Comparison of ENCODE assay signal across 9 mouse cellular contexts in genomic region chr11:88070392-88070791, GRCm38 (mm10). TPM values are rescaled to one million over a fixed set of nuclear protein-coding genes. Genes with fewer than 3 reads are reported as not detected.
DNase-seq lines count a peak whose midpoint lies in the region; ATAC-seq lines count a peak whose summit lies in the region.
"Had no signal": no experiment of that assay in that cellular context is flagged by ENCODE, and none has a peak within 500 bp of the region (broad histone marks: within the 10 kb centered on the region; RNA-seq: fewer than 3 reads in every experiment).

No protein-coding gene starts in this region.

- H3K4me1 ChIP-seq in neural tube, embryonic 11.5 days (ENCODE audit: control insufficient read depth, insufficient read depth, low read length), result peaks cover 31% of the 10 kb centered on the region
- peaks cover 29% of the 10 kb centered on the region for H3K4me1 ChIP-seq in heart, embryonic 16.5 days (ENCODE audit: control insufficient read depth, insufficient read depth, low read length)
- peaks cover 42% of the 10 kb centered on the region for H3K4me1 ChIP-seq in liver, embryonic 15.5 days (replicated peaks)

- no peak for ATAC-seq in neural tube, embryonic 11.5 days (ENCODE audit: insufficient read depth, low FRiP score, low TSS enrichment)
- no peak for ATAC-seq in heart, embryonic 16.5 days (replicated peaks; ENCODE audit: extremely low read depth, insufficient read depth, low FRiP score)
- no peak for ATAC-seq in liver, embryonic 15.5 days (ENCODE audit: insufficient read depth)
- ATAC-seq: activated CD4-positive, CD25-positive, alpha-beta regulatory T cell, adult 4 months had no signal

- peak overlapping the region; percentile 53 for H3K9ac ChIP-seq in neural tube, embryonic 11.5 days (ENCODE audit: low read length)
- peak overlapping the region; percentile 43; the same call in 1 of the 2 replicates for H3K9ac ChIP-seq in heart, embryonic 16.5 days (ENCODE audit: low read length)
- no peak overlapping the region; the same call in 1 of the 2 replicates for H3K9ac ChIP-seq in liver, embryonic 15.5 days

- peak overlapping the region; percentile 96 for H3K4me3 ChIP-seq in neural tube, embryonic 11.5 days (ENCODE audit: low read depth, low read length)
- peak overlapping the region; percentile 28 for H3K4me3 ChIP-seq in heart, embryonic 16.5 days (ENCODE audit: low read length)
- H3K4me3 ChIP-seq in liver, embryonic 15.5 days (replicated peaks), result peak overlapping the region; percentile 96; the same call in 1 of the 2 replicates

- peaks cover 7% of the 10 kb centered on the region for H3K36me3 ChIP-seq in neural tube, embryonic 11.5 days (ENCODE audit: control insufficient read depth, insufficient read depth, low read length)
- H3K36me3 ChIP-seq in heart, embryonic 16.5 days (ENCODE audit: control insufficient read depth, insufficient read depth), result peaks cover 4% of the 10 kb centered on the region
- peaks cover 22% of the 10 kb centered on the region for H3K36me3 ChIP-seq in liver, embryonic 15.5 days (replicated peaks)

- no peaks in the 10 kb centered on the region for H3K27me3 ChIP-seq in neural tube, embryonic 11.5 days (ENCODE audit: control insufficient read depth, insufficient read depth, low read length)
- no peaks in the 10 kb centered on the region for H3K27me3 ChIP-seq in heart, embryonic 16.5 days (ENCODE audit: control insufficient read depth, insufficient read depth, low read length)
- no peaks in the 10 kb centered on the region for H3K27me3 ChIP-seq in liver, embryonic 15.5 days

- peak overlapping the region; percentile 80 for H3K4me2 ChIP-seq in neural tube, embryonic 11.5 days (ENCODE audit: low read depth)
- H3K4me2 ChIP-seq in heart, embryonic 16.5 days (ENCODE audit: low read depth, low read length), result peak overlapping the region; percentile 95
- H3K4me2 ChIP-seq in liver, embryonic 15.5 days, result peak overlapping the region; percentile 97

- H3K9me3 ChIP-seq in neural tube, embryonic 11.5 days (ENCODE audit: control insufficient read depth, low read length), result no peaks in the 10 kb centered on the region
- H3K9me3 ChIP-seq in heart, embryonic 16.5 days (replicated peaks; ENCODE audit: control insufficient read depth, low read length), result no peaks in the 10 kb centered on the region
- no peaks in the 10 kb centered on the region for H3K9me3 ChIP-seq in liver, embryonic 15.5 days (replicated peaks)

- WGBS in neural tube, embryonic 11.5 days, result 30% methylated on average over 4 of the region's 4 CpGs
- WGBS in heart, embryonic 16.5 days, result 28% methylated on average over 4 of the region's 4 CpGs
- 48% methylated on average over 4 of the region's 4 CpGs for WGBS in liver, embryonic 15.5 days (ENCODE audit: insufficient replicate concordance)

- H3K27ac ChIP-seq in neural tube, embryonic 11.5 days (ENCODE audit: low read depth, low read length), result no peak overlapping the region
- H3K27ac ChIP-seq in heart, embryonic 16.5 days (ENCODE audit: low read length), result no peak overlapping the region
- H3K27ac ChIP-seq in liver, embryonic 15.5 days (replicated peaks), result no peak overlapping the region

- DNase-seq in neural tube, embryonic 11.5 days (ENCODE audit: low spot score), result no peak
- no peak for DNase-seq in neural tube, embryonic 10.5 days (ENCODE audit: extremely low spot score, low spot score)
- no peak for DNase-seq in urinary bladder, postnatal 4 days (ENCODE audit: low spot score in 2 of 2)
- no peak for DNase-seq in frontal cortex, postnatal 36 days (ENCODE audit: low spot score in 2 of 2)
- DNase-seq in cerebellum, postnatal 10 days, result no peak
- DNase-seq: lung, postnatal 14 days had no signal

RNA-seq across cellular contexts. Expression of gene Vezf1, which starts 2.3 kb away (rescaled TPM):
- 76.2 and 78.4 TPM in 2 replicates for polyA plus RNA-seq in neural tube, embryonic 11.5 days (2014; fragmentation: Nextera tagmentation; extraction: Ambion mirVana)
- 22.3 and 24.3 TPM in 2 replicates for polyA plus RNA-seq in heart, embryonic 16.5 days (2015; fragmentation: Nextera tagmentation; extraction: Ambion mirVana)
- polyA plus RNA-seq in liver, embryonic 15.5 days (2015; fragmentation: Nextera tagmentation; extraction: Ambion mirVana), result 8.3 and 8.6 TPM in 2 replicates

RNA-seq across cellular contexts. Expression of gene Srsf1, which starts 23.2 kb away (rescaled TPM):
- 488 and 497 TPM in 2 replicates for polyA plus RNA-seq in neural tube, embryonic 11.5 days (2014; fragmentation: Nextera tagmentation; extraction: Ambion mirVana)
- 158 and 185 TPM in 2 replicates for polyA plus RNA-seq in heart, embryonic 16.5 days (2015; fragmentation: Nextera tagmentation; extraction: Ambion mirVana)
- polyA plus RNA-seq in liver, embryonic 15.5 days (2015; fragmentation: Nextera tagmentation; extraction: Ambion mirVana), result 108 and 113 TPM in 2 replicates

RNA-seq across cellular contexts. Expression of gene Cuedc1, which starts 27.5 kb away (rescaled TPM):
- 18.2 and 21.3 TPM in 2 replicates for polyA plus RNA-seq in neural tube, embryonic 11.5 days (2014; fragmentation: Nextera tagmentation; extraction: Ambion mirVana)
- 15.2 and 17.6 TPM in 2 replicates for polyA plus RNA-seq in heart, embryonic 16.5 days (2015; fragmentation: Nextera tagmentation; extraction: Ambion mirVana)
- 1.1 and 1.5 TPM in 2 replicates for polyA plus RNA-seq in liver, embryonic 15.5 days (2015; fragmentation: Nextera tagmentation; extraction: Ambion mirVana)

Comparison
In these comparisons a context has a peak if more than half of its experiments do, and no peak if none do; other contexts are left out.
1. H3K4me3 ChIP-seq: peak in every context shown above with its lines; median percentile 96 in neural tube, embryonic 11.5 days; 96 in liver, embryonic 15.5 days; 28 in heart, embryonic 16.5 days.